Mouse (Mus musculus) MEL (cell line): ENCODE data around the gene Krt71.

Source experiments
- CHD2 ChIP-seq: IDR thresholded peaks from 2 replicates; pipeline ENCODE4 v1.6.1; 2011; ENCODE audit warnings: low read length, improper control_type of control experiment
- CTCF ChIP-seq, 3 experiments: IDR thresholded peaks in 2 of 3; conservative IDR thresholded peaks in 1 of 3; 2 replicates each; pipeline ENCODE4 v1.5.1; 2011 to 2012; ENCODE audit warnings: low read length in 3 of 3, low read depth in 2 of 3, mild to moderate bottlenecking in 2 of 3, improper control_type of control experiment in 1 of 3, inconsistent platforms in 1 of 3, mixed read lengths in 1 of 3, moderate library complexity in 1 of 3; ENCODE audit not compliant: control insufficient read depth in 1 of 3, insufficient read depth in 1 of 3, poor library complexity in 1 of 3, severe bottlenecking in 1 of 3
- EP300 ChIP-seq, 2 experiments: IDR thresholded peaks; 2 replicates each; pipeline ENCODE4 v1.6.1; 2011; ENCODE audit warnings: improper control_type of control experiment in 2 of 2, low read length in 2 of 2, low read depth in 1 of 2, mild to moderate bottlenecking in 1 of 2
- ETS1 ChIP-seq: IDR thresholded peaks from 2 replicates; pipeline ENCODE4 v1.6.1; 2012; ENCODE audit warnings: low read depth, mild to moderate bottlenecking, inconsistent platforms, low read length, improper control_type of control experiment, moderate library complexity
- HCFC1 ChIP-seq: IDR thresholded peaks from 2 replicates; pipeline ENCODE4 v1.6.1; 2012; ENCODE audit warnings: low read depth, mild to moderate bottlenecking, inconsistent platforms, low read length, improper control_type of control experiment, moderate library complexity
- MEF2A ChIP-seq: IDR thresholded peaks from 2 replicates; pipeline ENCODE4 v1.6.1; 2014; ENCODE audit warnings: low read depth, mild to moderate bottlenecking, inconsistent platforms, low read length, improper control_type of control experiment; ENCODE audit not compliant: poor library complexity, insufficient replicate concordance, severe bottlenecking; ENCODE audit errors: extremely low read depth
- MXI1 ChIP-seq: IDR thresholded peaks from 2 replicates; pipeline ENCODE4 v1.6.1; 2011; ENCODE audit warnings: mild to moderate bottlenecking, low read depth, low read length, improper control_type of control experiment
- RAD21 ChIP-seq: IDR thresholded peaks from 2 replicates; pipeline ENCODE4 v1.6.1; 2011; ENCODE audit warnings: mild to moderate bottlenecking, low read depth, low read length, improper control_type of control experiment
- TCF12 ChIP-seq: IDR thresholded peaks from 2 replicates; pipeline ENCODE4 v1.6.1; 2014; ENCODE audit warnings: low read depth, mild to moderate bottlenecking, inconsistent platforms, low read length, improper control_type of control experiment, moderate library complexity
- USF1 ChIP-seq: IDR thresholded peaks from 2 replicates; pipeline ENCODE4 v1.6.1; 2014; ENCODE audit warnings: low read depth, mild to moderate bottlenecking, inconsistent platforms, low read length, improper control_type of control experiment, moderate library complexity

- TF ChIP-seq CTCF (IDR thresholded peaks at IDR 0.05 in 2 of 3, conservative IDR thresholded peaks at IDR 0.05 in 1 of 3; ENCODE audit: control insufficient read depth in 1 of 3, insufficient read depth in 1 of 3, low read depth in 2 of 3, low read length in 3 of 3, poor library complexity in 1 of 3, severe bottlenecking in 1 of 3), result no peak
- TF ChIP-seq EP300 (IDR thresholded peaks at IDR 0.05; ENCODE audit: low read depth in 1 of 2, low read length in 2 of 2), result no peak
- TF ChIP-seq MXI1, result no peak
- TF ChIP-seq USF1, result no peak
- no peak for TF ChIP-seq TCF12
- no peak for TF ChIP-seq HCFC1
- TF ChIP-seq MEF2A, result no peak
- TF ChIP-seq RAD21, result no peak
- TF ChIP-seq ETS1, result no peak
- no peak for TF ChIP-seq CHD2
Observed at GRCm38 (mm10) chr15:101724686-101725085, 18.2 kb downstream of the Krt71 start.
